Mouse (Mus musculus) hindbrain, embryonic 12.5 days (tissue): Measurements from ENCODE around the gene Rph3al. TPM values are rescaled to one million over a fixed set of nuclear protein-coding genes. Genes with fewer than 3 reads are reported as not detected.

Experiments
- ATAC-seq: fragments of 200-750 bp; cut with Nextera tagmentation; 2 replicates; pipeline ENCODE4 v1.8.0; 2017; ENCODE audit warnings: moderate TSS enrichment; ENCODE audit not compliant: low FRiP score
- H3K27ac ChIP-seq: fragments of 300-500 bp; sonication (generic); 2 replicates; pipeline ENCODE4 v1.5.1; 2016; ENCODE audit warnings: mild to moderate bottlenecking
- H3K27me3 ChIP-seq: fragments of 300-500 bp; sonication (generic); 2 replicates; pipeline ENCODE4 v1.6.1; 2016; ENCODE audit warnings: mild to moderate bottlenecking
- H3K36me3 ChIP-seq: fragments of 300-500 bp; sonication (generic); 2 replicates; pipeline ENCODE4 v1.6.1; 2016; ENCODE audit warnings: mild to moderate bottlenecking
- H3K4me1 ChIP-seq: fragments of 300-500 bp; sonication (generic); 2 replicates; pipeline ENCODE4 v1.6.1; 2016
- H3K4me2 ChIP-seq: fragments of 300-500 bp; sonication (generic); replicated peaks from 2 replicates; pipeline ENCODE4 v1.6.1; 2016; ENCODE audit warnings: mild to moderate bottlenecking
- H3K4me3 ChIP-seq: fragments of 300-500 bp; sonication (generic); 2 replicates; pipeline ENCODE4 v1.5.1; 2016; ENCODE audit warnings: mild to moderate bottlenecking
- H3K9ac ChIP-seq: fragments of 300-500 bp; sonication (generic); 2 replicates; pipeline ENCODE4 v1.6.1; 2016; ENCODE audit warnings: mild to moderate bottlenecking, moderate library complexity
- H3K9me3 ChIP-seq: fragments of 300-500 bp; sonication (generic); replicated peaks from 2 replicates; pipeline ENCODE4 v1.6.1; 2016; ENCODE audit warnings: mild to moderate bottlenecking
- WGBS: fragments of 180-500 bp; shearing (Covaris S2); methylation state at CpG from one replicate; pipeline ENCODE4 v1.1.7; 2016; 5-methylcytosine and 5-hydroxymethylcytosine counted together
- polyA plus RNA-seq: library from polyadenylated mRNA; unstranded; fragments of >200 nt; fragmentation: Nextera tagmentation; extraction: Ambion mirVana; gene quantifications from 2 replicates; pipeline ENCODE4 v1.2.1, GENCODE M21; 2016

Gene Rph3al
- polyA plus RNA-seq, 1 experiment from 2014 or later: 2.9 TPM

- H3K4me1 ChIP-seq: peaks cover 19% of the 10 kb centered on the region
- 38% methylated on average over 5 of the region's 5 CpGs for WGBS
- no peaks in the 10 kb centered on the region for H3K27me3 ChIP-seq
- H3K36me3 ChIP-seq: no peaks in the 10 kb centered on the region
- H3K27ac ChIP-seq: no peak overlapping the region
- H3K9me3 ChIP-seq: no peaks in the 10 kb centered on the region; the same call in 1 of the 2 replicates
- ATAC-seq: no peak
- no peak overlapping the region for H3K9ac ChIP-seq
- no peak overlapping the region for H3K4me2 ChIP-seq
- H3K4me3 ChIP-seq: no peak overlapping the region
These were observed 9.0 kb upstream of the Rph3al start for GRCm38 (mm10) chr11:75947223-75947622.

- no peaks in the 10 kb centered on the region; the same call in 1 of the 2 replicates for H3K9me3 ChIP-seq
- no peaks in the 10 kb centered on the region for H3K27me3 ChIP-seq
- ATAC-seq: 0 out of 2 replicates have a peak, but pooled peaks have one; percentile 43
- no peaks in the 10 kb centered on the region for H3K36me3 ChIP-seq
- H3K27ac ChIP-seq: peak overlapping the region; percentile 18
- H3K4me3 ChIP-seq: no peak overlapping the region
- H3K4me2 ChIP-seq: no peak overlapping the region
- peak overlapping the region; percentile 8; the same call in 1 of the 2 replicates for H3K9ac ChIP-seq
- peaks cover 19% of the 10 kb centered on the region for H3K4me1 ChIP-seq
- 9% methylated on average over 9 of the region's 9 CpGs for WGBS
These were observed 7.7 kb upstream of the Rph3al start for GRCm38 (mm10) chr11:75945805-75946450.

DNA sequence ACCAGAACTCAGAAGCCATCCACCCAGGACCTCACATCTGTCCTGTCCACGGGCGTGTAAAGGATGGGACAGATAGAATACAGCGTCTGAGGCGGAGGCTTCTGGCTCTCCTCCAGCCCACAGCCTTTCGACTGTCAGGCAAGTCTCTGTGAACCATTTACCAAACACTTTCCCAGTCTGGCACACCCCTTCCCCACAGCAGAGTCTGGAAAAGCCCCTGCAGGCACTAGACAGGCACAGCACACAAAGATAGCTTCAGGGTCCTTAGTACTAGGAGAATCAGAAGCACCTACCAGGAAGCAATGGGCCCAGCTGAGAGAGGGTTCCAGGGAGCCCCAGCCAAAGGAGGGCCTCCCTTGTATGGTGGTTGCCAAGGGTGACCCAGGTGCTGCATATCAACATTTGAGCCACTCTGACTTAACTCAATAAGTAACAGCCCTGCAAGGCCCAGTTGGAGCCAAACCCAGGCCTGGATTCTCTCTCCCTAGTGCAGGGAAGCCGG, 808 bp downstream of the Rph3al start:
- Histone ChIP-seq H3K4me3 (no peak overlapping the region), H3K9ac (peak overlapping the region; percentile 41), H3K4me2 (0 out of 2 replicates have a peak overlapping the region, but pooled peaks have one; percentile 2), H3K27me3 (no peaks in the 10 kb centered on the region; the same call in 1 of the 2 replicates), H3K36me3 (no peaks in the 10 kb centered on the region), H3K4me1 (peaks cover 29% of the 10 kb centered on the region), H3K27ac (peak overlapping the region; percentile 67), H3K9me3 (no peaks in the 10 kb centered on the region)
- WGBS: 34% methylated on average over 6 of the region's 6 CpGs
- ATAC-seq: no peak

GRCm38 (mm10) chr11:75935819-75936430, 2.3 kb downstream of the Rph3al start:
- H3K4me3 ChIP-seq: no peak overlapping the region
- H3K27ac ChIP-seq: peak overlapping the region; percentile 3; the same call in 1 of the 2 replicates
- no peaks in the 10 kb centered on the region; the same call in 1 of the 2 replicates for H3K27me3 ChIP-seq
- H3K36me3 ChIP-seq: no peaks in the 10 kb centered on the region
- WGBS: 73% methylated on average over 7 of the region's 7 CpGs
- no peak for ATAC-seq
- no peak overlapping the region for H3K4me2 ChIP-seq
- no peak overlapping the region for H3K9ac ChIP-seq
- H3K4me1 ChIP-seq: peaks cover 32% of the 10 kb centered on the region
- no peaks in the 10 kb centered on the region for H3K9me3 ChIP-seq

- Histone ChIP-seq H3K9me3 (no peaks in the 10 kb centered on the region), H3K36me3 (no peaks in the 10 kb centered on the region), H3K27ac (0 out of 2 replicates have a peak overlapping the region, but pooled peaks have one; percentile 8), H3K27me3 (no peaks in the 10 kb centered on the region; the same call in 1 of the 2 replicates), H3K9ac (no peak overlapping the region), H3K4me2 (no peak overlapping the region), H3K4me1 (peaks cover 29% of the 10 kb centered on the region), H3K4me3 (no peak overlapping the region)
- ATAC-seq: 0 out of 2 replicates have a peak, but pooled peaks have one; percentile 56
- WGBS: 44% methylated on average over 6 of the region's 6 CpGs
These were observed 3.8 kb downstream of the Rph3al start for GRCm38 (mm10) chr11:75934425-75934824.

DNA sequence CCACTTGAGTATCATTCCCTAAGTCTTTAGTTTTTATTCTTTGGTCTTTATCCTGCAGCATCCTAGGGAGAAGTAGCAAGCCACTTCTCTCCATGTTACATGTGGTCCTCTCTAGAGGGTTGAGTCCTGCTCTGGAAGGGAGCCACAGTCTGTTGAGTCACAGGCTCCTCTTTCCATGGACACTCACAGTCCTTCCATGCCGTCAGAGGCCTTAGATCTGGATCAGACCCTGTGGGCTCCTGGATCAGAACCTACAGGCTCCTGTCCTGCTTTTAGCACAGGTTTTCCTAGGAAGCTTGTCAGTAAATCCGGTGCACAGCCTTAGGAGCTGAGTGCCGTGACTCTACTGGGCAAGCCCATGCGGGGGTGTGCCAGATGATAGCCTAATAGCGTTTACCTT, 4.9 kb downstream of the Rph3al start:
- Histone ChIP-seq H3K4me3 (no peak overlapping the region), H3K27me3 (no peaks in the 10 kb centered on the region; the same call in 1 of the 2 replicates), H3K36me3 (no peaks in the 10 kb centered on the region), H3K9me3 (no peaks in the 10 kb centered on the region), H3K9ac (no peak overlapping the region), H3K4me1 (peaks cover 29% of the 10 kb centered on the region), H3K27ac (no peak overlapping the region), H3K4me2 (no peak overlapping the region)
- ATAC-seq: no peak
- WGBS: 85% methylated on average over 5 of the region's 5 CpGs

GRCm38 (mm10) chr11:75930911-75931678, 7.1 kb downstream of the Rph3al start:
- 54% methylated on average over 11 of the region's 11 CpGs for WGBS
- Histone ChIP-seq H3K4me2 (no peak overlapping the region), H3K27ac (no peak overlapping the region), H3K4me1 (peaks cover 27% of the 10 kb centered on the region), H3K36me3 (no peaks in the 10 kb centered on the region), H3K9ac (no peak overlapping the region), H3K4me3 (no peak overlapping the region), H3K27me3 (no peaks in the 10 kb centered on the region), H3K9me3 (no peaks in the 10 kb centered on the region)
- ATAC-seq: no peak

DNA sequence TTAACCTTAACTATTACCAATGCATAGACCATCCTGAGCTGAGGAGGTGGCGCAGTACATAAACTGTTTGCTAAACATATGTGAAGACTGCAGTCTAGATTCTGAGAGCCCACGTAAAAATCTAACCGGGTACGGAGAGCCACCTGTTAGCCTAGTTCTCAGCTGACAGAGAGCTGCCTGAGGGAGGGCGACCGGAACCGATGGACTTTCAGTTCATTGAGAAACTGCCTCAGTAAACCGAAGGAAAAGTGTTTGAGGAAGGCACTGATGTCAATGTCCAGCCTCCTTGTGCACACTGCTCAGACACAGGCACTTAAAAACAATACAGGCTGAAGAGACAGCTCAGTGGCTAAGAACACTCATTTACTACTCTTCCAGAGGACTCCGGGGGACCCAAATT, 8.0 kb downstream of the Rph3al start:
- H3K36me3 ChIP-seq: no peaks in the 10 kb centered on the region
- no peak overlapping the region for H3K27ac ChIP-seq
- no peaks in the 10 kb centered on the region for H3K9me3 ChIP-seq
- H3K4me2 ChIP-seq: no peak overlapping the region
- WGBS: 76% methylated on average over 9 of the region's 9 CpGs
- H3K9ac ChIP-seq: no peak overlapping the region
- H3K4me1 ChIP-seq: peaks cover 28% of the 10 kb centered on the region
- no peak overlapping the region for H3K4me3 ChIP-seq
- no peaks in the 10 kb centered on the region for H3K27me3 ChIP-seq
- no peak for ATAC-seq

DNA sequence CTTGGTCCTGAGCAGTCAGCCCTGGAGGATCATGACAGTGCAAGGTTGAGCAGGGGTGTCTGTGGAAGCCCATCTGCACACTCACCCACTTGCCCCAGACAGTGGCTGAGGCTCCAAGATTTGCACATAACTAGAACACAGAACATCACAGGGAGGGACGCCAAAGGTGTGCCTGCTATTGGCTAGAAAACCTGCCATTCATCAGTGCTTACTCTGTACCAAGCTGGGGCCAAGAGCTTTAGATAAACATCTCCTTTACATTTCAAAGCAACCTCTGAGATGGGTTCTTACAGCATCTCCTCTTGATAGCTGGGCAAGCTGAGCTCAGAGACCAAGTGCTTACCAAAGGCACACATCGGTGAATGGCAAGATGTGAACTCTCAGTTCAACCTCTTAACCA, 10.3 kb downstream of the Rph3al start:
- Histone ChIP-seq H3K9ac (no peak overlapping the region), H3K27ac (no peak overlapping the region), H3K4me3 (no peak overlapping the region), H3K4me1 (peaks cover 19% of the 10 kb centered on the region), H3K27me3 (no peaks in the 10 kb centered on the region), H3K36me3 (no peaks in the 10 kb centered on the region), H3K4me2 (no peak overlapping the region), H3K9me3 (no peaks in the 10 kb centered on the region)
- no peak for ATAC-seq
- WGBS: 83% methylated on average over 2 of the region's 2 CpGs

GRCm38 (mm10) chr11:75926431-75927312, 11.6 kb downstream of the Rph3al start:
- Histone ChIP-seq H3K4me2 (no peak overlapping the region), H3K27me3 (no peaks in the 10 kb centered on the region), H3K4me1 (peaks cover 19% of the 10 kb centered on the region), H3K27ac (0 out of 2 replicates have a peak overlapping the region, but pooled peaks have one; percentile 31), H3K9ac (no peak overlapping the region), H3K36me3 (no peaks in the 10 kb centered on the region), H3K9me3 (no peaks in the 10 kb centered on the region), H3K4me3 (no peak overlapping the region)
- ATAC-seq: peak; percentile 40; the same call in 1 of the 2 replicates
- 73% methylated on average over 13 of the region's 13 CpGs for WGBS

DNA sequence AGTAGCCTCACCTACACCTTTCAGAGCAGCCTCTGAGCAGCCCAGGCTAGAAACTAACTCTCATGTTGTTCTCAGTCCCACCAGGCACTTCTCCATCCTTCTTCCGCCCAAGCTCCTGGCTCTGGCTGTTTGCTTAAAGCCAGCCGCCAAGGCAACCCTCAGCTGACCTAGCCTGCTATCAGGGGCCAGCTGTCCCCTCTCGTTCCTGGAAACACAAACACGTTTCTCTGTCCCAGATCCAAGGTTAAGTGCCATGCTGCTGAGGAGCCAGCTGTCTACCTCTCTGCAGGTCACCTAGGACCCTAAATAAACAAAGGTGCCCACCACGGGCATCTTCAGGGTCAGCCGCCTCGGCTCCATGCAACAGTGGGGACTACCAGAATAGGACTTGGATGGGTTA, 12.4 kb downstream of the Rph3al start:
- Histone ChIP-seq H3K9me3 (no peaks in the 10 kb centered on the region), H3K27ac (no peak overlapping the region), H3K9ac (no peak overlapping the region), H3K4me3 (no peak overlapping the region), H3K27me3 (no peaks in the 10 kb centered on the region), H3K4me1 (peaks cover 17% of the 10 kb centered on the region), H3K36me3 (no peaks in the 10 kb centered on the region), H3K4me2 (no peak overlapping the region)
- 66% methylated on average over 7 of the region's 7 CpGs for WGBS
- no peak for ATAC-seq
